Mouse (Mus musculus) splenic B cell, adult 2 months (primary cell): ENCODE results near the gene Dync2li1.

ENCODE experiments used
- DNase-seq: peaks from one replicate; pipeline ENCODE4 v3.0.0-alpha.2; 2011; ENCODE audit warnings: low read depth, low spot score
- H3K27me3 ChIP-seq: 2 replicates; pipeline ENCODE4 v1.6.1; 2012; ENCODE audit warnings: mild to moderate bottlenecking, low read length, moderate library complexity, mixed read lengths; ENCODE audit not compliant: control insufficient read depth, poor library complexity, insufficient read depth, severe bottlenecking
- H3K36me3 ChIP-seq: 2 replicates; pipeline ENCODE4 v1.6.1; 2012; ENCODE audit warnings: mild to moderate bottlenecking, low read length, moderate library complexity, mixed read lengths; ENCODE audit not compliant: control insufficient read depth, poor library complexity, insufficient read depth, severe bottlenecking

The Dync2li1 gene

GRCm38 (mm10) chr17:84645894-84646293 lies 19.6 kb downstream of the Dync2li1 start:
- no peak for DNase-seq
- Histone ChIP-seq H3K27me3 (no peaks in the 10 kb centered on the region), H3K36me3 (no peaks in the 10 kb centered on the region)

DNA sequence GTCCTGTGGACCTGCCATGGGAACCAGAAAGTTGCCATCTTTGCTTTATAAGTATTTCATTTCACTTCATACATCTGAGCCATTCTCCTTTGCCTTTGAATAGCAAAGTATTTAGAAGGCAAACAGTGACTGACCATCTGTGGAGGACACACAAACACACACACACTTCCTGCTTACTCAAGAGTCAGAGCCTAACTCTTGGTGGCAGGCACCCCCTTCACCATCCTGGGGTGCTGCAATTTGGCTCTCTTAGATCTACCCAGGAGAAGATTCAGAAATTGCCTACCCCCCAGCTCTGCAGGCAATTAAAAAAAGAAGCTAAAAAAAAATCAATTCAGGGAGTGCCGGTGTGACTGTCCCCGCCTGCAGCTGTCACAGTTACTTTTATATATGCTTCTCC lies 20.2 kb downstream of the Dync2li1 start:
- no peak for DNase-seq
- Histone ChIP-seq H3K36me3 (no peaks in the 10 kb centered on the region), H3K27me3 (no peaks in the 10 kb centered on the region)

GRCm38 (mm10) chr17:84647630-84648029 lies 21.3 kb downstream of the Dync2li1 start:
- DNase-seq: no peak
- Histone ChIP-seq H3K27me3 (no peaks in the 10 kb centered on the region), H3K36me3 (no peaks in the 10 kb centered on the region)

GRCm38 (mm10) chr17:84650302-84651017 lies 24.2 kb downstream of the Dync2li1 start:
- Histone ChIP-seq H3K27me3 (no peaks in the 10 kb centered on the region), H3K36me3 (no peaks in the 10 kb centered on the region)
- DNase-seq: no peak

DNA sequence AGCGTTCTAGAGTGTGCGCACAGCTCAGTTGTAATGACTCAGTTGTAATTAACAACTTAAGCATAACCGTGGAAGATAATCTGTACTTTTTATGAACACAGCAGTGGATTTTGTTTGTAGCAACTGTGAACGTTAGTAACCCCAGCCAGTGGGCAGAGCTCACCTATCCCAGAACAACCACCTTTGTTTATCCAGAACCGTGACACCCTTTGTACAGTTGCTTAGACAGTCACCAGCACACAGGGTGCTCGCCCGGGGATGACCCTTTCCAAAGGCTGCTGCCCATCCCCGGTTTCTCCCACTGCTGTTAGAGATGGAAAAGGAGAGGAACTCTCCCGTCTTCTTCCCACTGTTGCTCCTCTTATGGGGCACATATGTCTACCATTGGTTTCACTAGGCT lies 27.2 kb downstream of the Dync2li1 start:
- Histone ChIP-seq H3K27me3 (no peaks in the 10 kb centered on the region), H3K36me3 (no peaks in the 10 kb centered on the region)
- no peak for DNase-seq

GRCm38 (mm10) chr17:84656205-84656604 lies 29.9 kb downstream of the Dync2li1 start:
- Histone ChIP-seq H3K36me3 (no peaks in the 10 kb centered on the region), H3K27me3 (no peaks in the 10 kb centered on the region)
- no peak for DNase-seq

GRCm38 (mm10) chr17:84656653-84657421 lies 30.5 kb downstream of the Dync2li1 start:
- Histone ChIP-seq H3K27me3 (no peaks in the 10 kb centered on the region), H3K36me3 (no peaks in the 10 kb centered on the region)
- no peak for DNase-seq

DNA sequence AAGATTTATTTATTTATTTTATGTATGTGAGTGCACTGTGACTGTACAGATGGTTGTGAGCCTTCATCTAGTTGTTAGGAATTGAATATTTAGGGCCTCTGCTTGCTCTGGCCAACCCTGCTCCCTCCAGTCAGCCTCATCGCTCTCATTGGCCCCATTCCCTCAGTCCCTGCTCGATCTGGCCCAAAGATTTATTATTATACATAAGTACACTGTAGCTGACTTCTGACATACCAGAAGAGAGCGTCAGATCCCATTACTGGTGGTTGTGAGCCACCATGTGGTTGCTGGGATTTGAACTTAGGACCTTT lies 31.1 kb downstream of the Dync2li1 start:
- no peaks in the 10 kb centered on the region for H3K27me3 ChIP-seq
- H3K36me3 ChIP-seq: no peaks in the 10 kb centered on the region
- no peak for DNase-seq

- no peaks in the 10 kb centered on the region for H3K36me3 ChIP-seq
- no peak for DNase-seq
- no peaks in the 10 kb centered on the region for H3K27me3 ChIP-seq
These were observed 31.5 kb downstream of the Dync2li1 start for GRCm38 (mm10) chr17:84657782-84658181.

DNA sequence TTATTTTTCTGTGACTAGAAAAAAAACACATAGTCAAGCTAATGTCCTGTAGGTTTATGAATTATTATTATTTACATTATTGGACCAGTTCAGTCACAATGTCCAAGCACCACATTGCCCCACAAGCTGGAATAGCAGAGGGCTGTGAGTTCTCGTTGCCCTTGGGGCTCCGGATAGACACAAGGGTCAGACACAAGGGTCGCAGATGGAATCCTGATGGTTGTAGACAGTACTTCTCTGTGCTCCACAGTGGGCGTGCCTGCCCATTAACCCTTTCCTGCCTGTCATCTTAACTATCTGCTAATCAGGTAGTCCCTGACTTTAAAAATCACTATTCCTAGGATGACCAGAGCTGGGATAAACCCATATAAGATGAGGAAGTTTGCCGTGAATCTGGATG lies 31.9 kb downstream of the Dync2li1 start:
- Histone ChIP-seq H3K27me3 (no peaks in the 10 kb centered on the region), H3K36me3 (no peaks in the 10 kb centered on the region)
- DNase-seq: no peak

GRCm38 (mm10) chr17:84658951-84659350 lies 32.7 kb downstream of the Dync2li1 start:
- no peaks in the 10 kb centered on the region for H3K27me3 ChIP-seq
- DNase-seq: no peak
- H3K36me3 ChIP-seq: no peaks in the 10 kb centered on the region

- Histone ChIP-seq H3K36me3 (no peaks in the 10 kb centered on the region), H3K27me3 (no peaks in the 10 kb centered on the region)
- DNase-seq: no peak
These were observed 38.8 kb downstream of the Dync2li1 start for GRCm38 (mm10) chr17:84665053-84665452.

DNA sequence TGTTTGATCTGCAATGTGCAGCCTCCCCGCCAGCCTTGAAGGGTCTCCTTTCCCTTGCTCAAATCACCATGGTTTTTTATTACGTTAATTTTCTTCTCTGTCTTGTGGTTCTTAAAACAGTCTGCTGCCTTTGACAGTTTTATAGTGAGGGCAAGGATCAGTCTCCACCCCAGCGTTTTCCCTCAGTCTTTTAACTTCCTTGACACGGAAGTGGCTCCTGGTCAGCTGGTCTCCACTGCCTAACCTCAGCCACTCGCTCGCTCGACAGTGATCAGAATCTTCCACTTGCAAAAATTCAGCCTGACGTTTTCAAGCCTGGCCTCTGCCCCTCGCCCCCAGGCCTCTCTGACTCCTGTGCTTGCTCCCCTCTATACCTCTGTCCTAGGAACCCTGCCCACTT lies 39.4 kb downstream of the Dync2li1 start:
- DNase-seq: no peak
- Histone ChIP-seq H3K27me3 (no peaks in the 10 kb centered on the region), H3K36me3 (no peaks in the 10 kb centered on the region)

DNA sequence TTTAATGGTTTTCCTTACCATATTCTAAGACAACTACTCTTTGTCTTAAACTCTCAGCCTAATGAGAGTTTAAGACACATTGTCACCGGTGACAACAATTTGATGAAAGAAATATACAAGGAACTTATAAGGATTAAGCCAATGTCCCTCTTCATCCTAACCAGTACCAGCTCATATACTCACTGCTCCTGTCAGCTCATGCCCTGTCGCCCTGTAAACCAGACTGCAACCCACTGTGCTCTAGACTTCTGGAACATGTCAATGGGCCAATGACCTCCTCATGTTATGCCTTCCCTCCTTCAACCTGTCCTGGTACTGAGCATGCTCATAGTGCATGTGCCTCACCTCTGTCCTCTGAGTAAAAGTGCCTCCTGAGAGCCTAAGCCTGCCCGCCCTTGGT lies 41.6 kb downstream of the Dync2li1 start:
- Histone ChIP-seq H3K36me3 (no peaks in the 10 kb centered on the region), H3K27me3 (no peaks in the 10 kb centered on the region)
- no peak for DNase-seq

GRCm38 (mm10) chr17:84672376-84673369 lies 46.4 kb downstream of the Dync2li1 start:
- Histone ChIP-seq H3K36me3 (no peaks in the 10 kb centered on the region), H3K27me3 (no peaks in the 10 kb centered on the region; the same call in 1 of the 2 replicates)
- no peak for DNase-seq
